ENCODE assay signal across 8 mouse cellular contexts in the genomic region with DNA sequence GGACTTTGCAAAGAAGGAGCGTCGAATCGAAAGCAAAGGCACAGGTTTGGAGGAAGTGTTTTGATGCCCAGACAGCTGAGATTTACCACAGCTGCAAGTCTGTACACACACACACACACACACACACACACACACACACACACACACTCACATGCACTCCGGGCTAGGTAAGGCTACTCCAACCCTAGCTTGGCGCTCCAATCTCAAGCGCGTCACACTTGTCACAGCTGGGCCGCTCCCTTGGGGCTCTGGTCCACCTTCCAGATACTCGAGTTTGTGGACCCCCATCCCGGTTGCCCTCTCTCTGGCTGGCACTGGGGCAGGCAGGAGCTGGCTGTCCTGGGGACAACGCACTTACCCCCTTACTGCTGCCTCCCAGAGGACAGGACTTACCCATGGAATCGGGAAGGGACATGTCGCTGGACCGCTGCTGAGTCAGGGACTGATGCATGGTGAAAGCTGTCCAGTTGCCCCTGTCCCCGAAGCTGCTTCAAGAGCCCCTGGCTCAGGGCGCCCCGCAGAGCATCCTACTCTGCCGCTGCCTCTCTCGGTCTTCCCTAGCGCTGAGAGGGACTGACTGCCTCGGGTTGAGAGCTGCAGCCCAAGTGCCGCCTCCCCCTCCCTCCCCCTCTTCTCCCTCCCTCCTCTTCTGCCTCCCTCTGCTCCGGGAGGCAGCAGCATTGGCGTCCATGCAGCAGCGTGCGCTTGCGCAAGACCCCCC. TPM values are rescaled to one million over a fixed set of nuclear protein-coding genes. Genes with fewer than 3 reads are reported as not detected.
DNase-seq lines count a peak whose midpoint lies in the region; ATAC-seq and TF ChIP-seq lines count a peak whose summit lies in the region.

A gene (minus strand): TSS at position 589 of the 721 bp plus-strand sequence.

- 15% methylated on average over 23 of the region's 27 CpGs for WGBS in embryonic facial prominence, embryonic 11.5 days
- 23% methylated on average over 25 of the region's 27 CpGs for WGBS in heart, postnatal 0 days
- 27% methylated on average over 26 of the region's 27 CpGs for WGBS in stomach, embryonic 15.5 days

- H3K4me3 ChIP-seq in embryonic facial prominence, embryonic 11.5 days (ENCODE audit: low read depth, low read length): peak within 1 kb of the TSS; percentile 29
- peak within 1 kb of the TSS; percentile 50 for H3K4me3 ChIP-seq in heart, postnatal 0 days (ENCODE audit: low read depth, low read length)
- peak within 1 kb of the TSS; percentile 37 for H3K4me3 ChIP-seq in stomach, embryonic 15.5 days (replicated peaks)

- no peaks in the 10 kb centered on the region for H3K27me3 ChIP-seq in embryonic facial prominence, embryonic 11.5 days (ENCODE audit: control insufficient read depth, insufficient read depth, low read length)
- H3K27me3 ChIP-seq in heart, postnatal 0 days (ENCODE audit: control insufficient read depth, insufficient read depth, low read length): 0 out of 2 replicates have a peak, but pooled peaks cover 4% of the 10 kb centered on the region
- H3K27me3 ChIP-seq in stomach, embryonic 15.5 days (replicated peaks): no peaks in the 10 kb centered on the region

- H3K36me3 ChIP-seq in embryonic facial prominence, embryonic 11.5 days (replicated peaks; ENCODE audit: control insufficient read depth, insufficient read depth, low read depth, low read length): no peaks in the 10 kb centered on the region
- H3K36me3 ChIP-seq in heart, postnatal 0 days (replicated peaks; ENCODE audit: control insufficient read depth, insufficient read depth, low read length): no peaks in the 10 kb centered on the region
- no peaks in the 10 kb centered on the region for H3K36me3 ChIP-seq in stomach, embryonic 15.5 days

- no peaks in the 10 kb centered on the region for H3K4me1 ChIP-seq in embryonic facial prominence, embryonic 11.5 days (ENCODE audit: control insufficient read depth, insufficient read depth, low read length)
- no peaks in the 10 kb centered on the region for H3K4me1 ChIP-seq in heart, postnatal 0 days (ENCODE audit: control insufficient read depth, insufficient read depth)
- H3K4me1 ChIP-seq in stomach, embryonic 15.5 days: no peaks in the 10 kb centered on the region

- no peak within 1 kb of the TSS for H3K27ac ChIP-seq in embryonic facial prominence, embryonic 11.5 days (replicated peaks; ENCODE audit: low read depth, low read length)
- H3K27ac ChIP-seq in heart, postnatal 0 days (ENCODE audit: low read depth): peak within 1 kb of the TSS; percentile 48; the same call in 1 of the 2 replicates
- H3K27ac ChIP-seq in stomach, embryonic 15.5 days: no peak within 1 kb of the TSS

- no peak for TF ChIP-seq EP300 in heart, postnatal 0 days (IDR thresholded peaks at IDR 0.05; ENCODE audit: low read depth)

- peak within 1 kb of the TSS; percentile 18; the same call in 1 of the 2 replicates for H3K9ac ChIP-seq in embryonic facial prominence, embryonic 11.5 days (replicated peaks; ENCODE audit: low read length)
- no peak within 1 kb of the TSS; the same call in 1 of the 2 replicates for H3K9ac ChIP-seq in heart, postnatal 0 days (replicated peaks; ENCODE audit: low read depth, low read length)
- no peak within 1 kb of the TSS for H3K9ac ChIP-seq in stomach, embryonic 15.5 days

- H3K4me2 ChIP-seq in embryonic facial prominence, embryonic 11.5 days (ENCODE audit: low read depth, low read length): peak within 1 kb of the TSS; percentile 53
- H3K4me2 ChIP-seq in heart, postnatal 0 days (ENCODE audit: low read depth, low read length): peak within 1 kb of the TSS; percentile 66
- H3K4me2 ChIP-seq in stomach, embryonic 15.5 days: peak within 1 kb of the TSS; percentile 73

- peak; percentile 61 for ATAC-seq in embryonic facial prominence, embryonic 11.5 days (replicated peaks; ENCODE audit: insufficient number of reproducible peaks, low FRiP score, low TSS enrichment, low read depth)
- ATAC-seq in heart, postnatal 0 days (ENCODE audit: insufficient read depth, low read depth): peak; percentile 59
- ATAC-seq in stomach, embryonic 15.5 days (ENCODE audit: insufficient read depth, low FRiP score, low read depth): no peak

- peak in 1 of 2 experiments; percentile 9 for DNase-seq in frontal cortex, adult 2 months (ENCODE audit: extremely low spot score in 1 of 2, low spot score in 1 of 2)
- DNase-seq in frontal cortex, postnatal 25 days (ENCODE audit: low spot score in 2 of 2): no peak
- peak; percentile 22 for DNase-seq in ZHBTc4 (ENCODE audit: low read depth, low spot score)
- DNase-seq in embryonic facial prominence, embryonic 11.5 days (ENCODE audit: low spot score): peak; percentile 53
- no peak for DNase-seq in heart, postnatal 0 days (ENCODE audit: low spot score)
- peak; percentile 12 to 21 for DNase-seq in layer of hippocampus, postnatal 36 days
- peak; percentile 54 for DNase-seq in mesoderm, embryonic 11.5 days (ENCODE audit: low read depth, low spot score)

- TF ChIP-seq CTCF in heart, postnatal 0 days (IDR thresholded peaks at IDR 0.05; ENCODE audit: low read depth): no peak

- H3K9me3 ChIP-seq in embryonic facial prominence, embryonic 11.5 days (replicated peaks; ENCODE audit: control insufficient read depth, low read length): no peaks in the 10 kb centered on the region
- H3K9me3 ChIP-seq in heart, postnatal 0 days (replicated peaks; ENCODE audit: control insufficient read depth, low read length): no peaks in the 10 kb centered on the region
- no peaks in the 10 kb centered on the region for H3K9me3 ChIP-seq in stomach, embryonic 15.5 days

RNA-seq across cellular contexts. Expression of the gene that starts here (rescaled TPM):
- polyA plus RNA-seq in frontal cortex, adult 2 months (2012; rRNA removed): 32.2 and 33.3 TPM in 2 replicates
- 29.8 and 33.0 TPM in 2 replicates for polyA plus RNA-seq in embryonic facial prominence, embryonic 11.5 days (2014; fragmentation: Nextera tagmentation; extraction: Ambion mirVana)
- 15.7 and 31.9 TPM in 2 replicates for total RNA-seq in heart, postnatal 0 days (2014; rRNA removed; ENCODE audit: low replicate concordance)
- polyA plus RNA-seq in heart, postnatal 0 days (2015; fragmentation: Nextera tagmentation; extraction: Ambion mirVana): 23.0 and 23.4 TPM in 2 replicates
- 10 to 100 TPM; 20.0 to 24.1 TPM for total RNA-seq in layer of hippocampus, postnatal 36 days (2021)
- 31.8 and 34.5 TPM in 2 replicates for polyA plus RNA-seq in stomach, embryonic 15.5 days (2015; fragmentation: Nextera tagmentation; extraction: Ambion mirVana)

Comparison
In these comparisons a context has a peak if more than half of its experiments do, and no peak if none do; other contexts are left out.
1. DNase-seq: peak in ZHBTc4 (single experiment), embryonic facial prominence, embryonic 11.5 days (single experiment), layer of hippocampus, postnatal 36 days (2 of 2) and mesoderm, embryonic 11.5 days (single experiment); none in frontal cortex, postnatal 25 days (0 of 2) and heart, postnatal 0 days (single experiment).
2. Peak in every context shown above with its lines, with median percentiles within 50 percentile points of each other: H3K4me2 ChIP-seq and H3K4me3 ChIP-seq.